Mouse (Mus musculus) cortical plate, adult 2 months (tissue): ENCODE measurements at regions not wholly inside any gene's neighbourhood (a gene's known extent, or its start where the extent isn't known, plus 50 kb on each side); places are given as distances from the start of the nearest gene placed in this dataset.

Experiments used
- CTCF ChIP-seq: fragments of 200-500 bp; IDR thresholded peaks from 2 replicates; pipeline ENCODE4 v1.5.1; 2011; ENCODE audit warnings: mild to moderate bottlenecking, control low read depth, low read length; ENCODE audit not compliant: insufficient read depth; ENCODE audit errors: extremely low read depth
- POLR2A ChIP-seq: fragments of 200-500 bp; IDR thresholded peaks from 2 replicates; pipeline ENCODE4 v1.6.1; 2011; ENCODE audit warnings: mild to moderate bottlenecking, low read length, control low read depth; ENCODE audit not compliant: insufficient read depth; ENCODE audit errors: extremely low read depth

DNA sequence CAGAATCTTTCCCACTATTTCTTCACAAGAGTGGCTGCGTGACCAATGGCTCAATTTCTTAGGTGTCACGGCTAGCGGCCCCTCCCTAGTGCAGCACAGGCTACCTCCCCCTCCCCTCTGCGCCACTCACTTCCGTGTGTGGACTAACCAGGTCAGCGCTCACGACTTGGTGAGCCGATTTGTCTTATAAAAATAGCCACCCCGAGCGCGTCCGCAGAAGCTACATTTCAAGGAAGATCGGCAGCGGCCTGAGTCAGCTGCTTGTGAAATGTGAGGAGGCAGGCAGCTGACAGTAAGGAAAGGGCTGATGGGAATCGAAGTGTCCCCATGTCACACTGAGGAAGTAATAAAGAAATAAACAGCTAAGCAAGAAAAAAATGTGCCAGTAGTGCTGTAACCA, 82.3 kb upstream of the Pced1b start:
- TF ChIP-seq CTCF (no peak), POLR2A (no peak)
